Mouse (Mus musculus) bone marrow, adult 2 months (tissue): Measurements from ENCODE around the gene Fam117b.

Experiments
- CTCF ChIP-seq: fragments of 200-500 bp; IDR thresholded peaks from 2 replicates; pipeline ENCODE4 v1.5.1; 2011; ENCODE audit warnings: low read length, control low read depth; ENCODE audit not compliant: control insufficient read depth, insufficient read depth
- POLR2A ChIP-seq: fragments of 200-500 bp; IDR thresholded peaks from 2 replicates; pipeline ENCODE4 v1.6.1; 2011; ENCODE audit warnings: low read depth, mild to moderate bottlenecking, control low read depth, low read length, borderline replicate concordance; ENCODE audit not compliant: control insufficient read depth

GRCm38 (mm10) chr1:59957206-59957605 lies 44.4 kb downstream of the Fam117b start:
- no peak for TF ChIP-seq CTCF
- TF ChIP-seq POLR2A: no peak
